Mouse (Mus musculus) erythroblast, embryonic 14.5 days (primary cell): ENCODE measurements around the gene Ppm1h. TPM values are rescaled to one million over a fixed set of nuclear protein-coding genes. Genes with fewer than 3 reads are reported as not detected.

Experiments used
- H3K27me3 ChIP-seq: 2 replicates; pipeline ENCODE4 v1.6.1; 2012; ENCODE audit warnings: inconsistent platforms; ENCODE audit not compliant: control insufficient read depth
- H3K36me3 ChIP-seq: 2 replicates; pipeline ENCODE4 v1.6.1; 2012; ENCODE audit warnings: mild to moderate bottlenecking, inconsistent platforms; ENCODE audit not compliant: control insufficient read depth
- H3K4me1 ChIP-seq: 2 replicates; pipeline ENCODE4 v1.6.1; 2012; ENCODE audit warnings: inconsistent platforms; ENCODE audit not compliant: control insufficient read depth
- H3K4me3 ChIP-seq: replicated peaks from 2 replicates; pipeline ENCODE3; 2012; ENCODE audit warnings: moderate library complexity, mild to moderate bottlenecking, inconsistent platforms
- H3K9me3 ChIP-seq: 2 replicates; pipeline ENCODE4 v1.6.1; 2012; ENCODE audit warnings: low read length, inconsistent platforms, mixed read lengths; ENCODE audit not compliant: control insufficient read depth
- GATA1 ChIP-seq: IDR thresholded peaks from 2 replicates; pipeline ENCODE4 v1.6.1; 2012; ENCODE audit warnings: low read length, inconsistent platforms, mixed read lengths
- TAL1 ChIP-seq: IDR thresholded peaks from 3 replicates; pipeline ENCODE4 v1.6.1; 2012; ENCODE audit warnings: low read length, inconsistent platforms, mixed read lengths
- polyA plus RNA-seq: library from polyadenylated mRNA; stranded (reverse); fragments of >175 nt; gene quantifications from 2 replicates; pipeline ENCODE4 v1.2.3, GENCODE M21; 2012

Gene Ppm1h
- polyA plus RNA-seq, 1 experiment, result not detected

DNA sequence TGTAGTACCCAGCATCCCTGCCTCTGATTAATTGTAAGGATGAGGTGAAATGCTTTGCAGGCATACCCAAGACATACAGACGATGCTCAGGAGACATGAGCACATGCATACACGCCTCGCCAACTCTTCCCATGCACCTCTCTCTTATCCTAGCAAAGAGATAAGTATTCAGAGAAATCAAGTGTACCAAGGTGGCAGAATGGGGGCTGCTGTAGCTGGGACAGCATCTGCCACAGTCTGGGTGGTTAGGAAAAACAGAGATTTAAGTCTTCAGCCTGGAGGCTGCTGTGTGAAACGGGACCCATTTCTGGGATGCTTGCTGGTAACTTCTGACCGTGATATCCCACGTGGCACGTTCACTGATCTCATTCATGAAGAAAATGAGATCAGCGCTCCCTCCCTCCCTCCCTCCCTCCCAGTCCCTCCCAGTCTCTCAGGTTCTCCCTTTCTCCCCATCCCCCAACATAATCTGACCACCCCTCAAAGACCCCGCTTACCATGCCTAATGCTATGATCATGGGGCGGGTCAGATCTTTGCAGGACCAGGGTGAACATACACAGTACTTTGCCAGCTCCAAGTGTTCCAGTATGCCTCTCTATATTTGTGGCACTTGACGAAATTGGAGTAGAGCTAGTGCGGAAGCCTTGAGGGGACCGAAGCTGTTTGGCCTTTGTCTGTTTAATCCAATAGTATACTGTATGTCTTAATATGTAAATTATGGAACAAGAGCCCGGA, 38.3 kb downstream of the Ppm1h start:
- H3K4me3 ChIP-seq, result no peak overlapping the region
- H3K9me3 ChIP-seq, result no peaks in the 10 kb centered on the region
- no peaks in the 10 kb centered on the region for H3K36me3 ChIP-seq
- H3K27me3 ChIP-seq, result no peaks in the 10 kb centered on the region
- H3K4me1 ChIP-seq, result no peaks in the 10 kb centered on the region
- no peak for TF ChIP-seq GATA1
- TF ChIP-seq TAL1, result no peak

DNA sequence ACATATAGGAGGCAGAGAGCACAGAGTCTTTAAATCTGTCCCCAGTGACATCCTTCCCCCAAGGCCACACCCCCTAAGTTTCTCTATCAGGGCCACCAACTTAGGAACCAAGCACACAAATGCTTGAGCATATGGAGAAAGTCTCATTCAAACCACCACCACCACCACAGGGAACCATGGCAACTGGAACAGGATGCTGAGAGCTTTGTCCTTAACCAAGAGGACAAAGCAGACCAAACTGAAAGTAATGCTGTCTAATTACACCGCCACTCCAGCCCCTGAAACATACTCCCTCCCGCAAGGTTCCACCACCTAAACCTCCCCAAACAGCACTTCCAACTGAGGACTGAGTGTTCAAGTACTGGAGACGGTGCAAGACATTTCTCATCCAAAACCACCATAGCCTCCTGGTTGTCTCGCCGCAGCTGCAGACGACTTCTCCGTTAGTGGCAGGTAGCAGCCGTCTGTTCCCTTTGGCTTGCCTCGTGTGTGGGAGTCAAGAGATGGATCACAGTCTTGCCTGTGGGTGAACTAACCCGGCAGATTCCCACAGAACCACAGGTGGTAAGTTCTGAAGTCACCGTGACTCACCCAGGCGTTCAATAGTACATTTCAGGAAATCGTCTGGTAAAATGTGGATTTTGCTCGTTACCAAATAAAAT, 39.3 kb downstream of the Ppm1h start:
- Histone ChIP-seq H3K4me3 (no peak overlapping the region), H3K36me3 (no peaks in the 10 kb centered on the region), H3K9me3 (no peaks in the 10 kb centered on the region), H3K27me3 (no peaks in the 10 kb centered on the region), H3K4me1 (no peaks in the 10 kb centered on the region)
- TF ChIP-seq GATA1, result no peak

DNA sequence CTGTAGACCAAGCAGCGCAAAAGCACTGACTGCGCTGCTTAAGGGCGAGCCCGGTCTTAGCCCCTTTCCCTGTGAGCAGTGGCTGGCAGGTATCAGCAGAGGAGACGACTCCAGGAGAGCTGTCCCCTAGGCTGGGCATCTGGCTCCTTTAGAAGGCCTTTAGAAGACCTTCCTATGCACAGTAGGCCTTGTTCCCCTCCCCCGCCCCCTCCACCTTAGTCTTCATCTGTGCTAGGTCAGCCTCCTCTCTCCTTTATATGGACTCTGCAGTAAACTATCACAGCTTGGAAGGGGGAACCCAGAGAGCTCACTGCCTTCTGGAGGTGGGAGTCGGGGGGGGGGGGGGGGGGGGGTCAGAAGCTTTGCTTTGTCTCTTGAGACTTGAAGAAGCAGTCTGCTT, 40.4 kb downstream of the Ppm1h start:
- TF ChIP-seq GATA1 (no peak), TAL1 (no peak)
- no peaks in the 10 kb centered on the region for H3K36me3 ChIP-seq
- no peaks in the 10 kb centered on the region for H3K4me1 ChIP-seq
- no peaks in the 10 kb centered on the region for H3K27me3 ChIP-seq
- H3K4me3 ChIP-seq, result no peak overlapping the region
- no peaks in the 10 kb centered on the region for H3K9me3 ChIP-seq

- H3K4me1 ChIP-seq, result no peaks in the 10 kb centered on the region
- no peaks in the 10 kb centered on the region for H3K9me3 ChIP-seq
- H3K27me3 ChIP-seq, result no peaks in the 10 kb centered on the region
- no peak for TF ChIP-seq GATA1
- no peak for TF ChIP-seq TAL1
- H3K4me3 ChIP-seq, result no peak overlapping the region
- no peaks in the 10 kb centered on the region for H3K36me3 ChIP-seq
Observed at GRCm38 (mm10) chr10:122722111-122722510, 43.5 kb downstream of the Ppm1h start.

DNA sequence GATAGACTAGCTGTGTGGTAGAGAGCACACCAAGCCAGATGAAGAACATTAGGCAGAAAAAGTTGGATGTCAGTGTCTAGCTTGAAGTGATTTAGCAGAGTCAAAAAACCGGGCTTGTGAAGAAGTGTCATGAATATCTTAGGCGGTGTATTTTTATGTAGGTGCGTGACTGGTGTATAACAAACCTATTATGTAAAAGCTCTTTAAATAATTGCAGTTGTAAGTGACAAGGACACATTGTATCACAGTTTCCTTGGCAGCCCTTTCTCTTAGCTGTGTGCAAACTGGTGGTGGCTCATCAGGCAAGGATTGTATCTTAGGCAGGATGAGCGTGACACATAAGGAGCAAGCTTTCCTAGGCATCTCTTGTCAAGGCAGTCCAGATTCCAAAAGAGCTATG, 46.1 kb downstream of the Ppm1h start:
- Histone ChIP-seq H3K36me3 (no peaks in the 10 kb centered on the region), H3K4me1 (no peaks in the 10 kb centered on the region), H3K4me3 (no peak overlapping the region), H3K27me3 (no peaks in the 10 kb centered on the region), H3K9me3 (no peaks in the 10 kb centered on the region)
- TF ChIP-seq TAL1 (no peak), GATA1 (no peak)

DNA sequence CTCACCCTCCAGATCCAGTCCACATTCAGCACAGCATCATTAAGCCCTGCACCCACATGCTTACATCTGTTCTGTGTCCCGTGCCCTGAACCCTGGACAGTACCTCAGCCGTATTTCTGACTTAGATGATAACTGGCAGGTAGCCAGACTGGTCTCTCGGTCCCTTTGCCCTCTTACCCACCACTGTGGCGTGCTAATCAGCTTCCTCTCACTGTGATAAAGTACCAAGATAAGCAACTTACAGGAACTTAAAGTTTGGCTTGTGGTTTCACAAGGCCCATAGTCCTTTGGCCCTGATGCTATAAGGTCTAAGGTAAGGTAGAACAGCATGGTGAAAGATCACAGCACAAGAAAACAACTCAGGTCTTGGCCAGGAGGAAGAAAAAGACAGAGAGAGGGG, 48.7 kb downstream of the Ppm1h start:
- Histone ChIP-seq H3K27me3 (no peaks in the 10 kb centered on the region), H3K4me1 (no peaks in the 10 kb centered on the region), H3K9me3 (peaks cover 8% of the 10 kb centered on the region; the same call in 1 of the 2 replicates), H3K4me3 (no peak overlapping the region), H3K36me3 (no peaks in the 10 kb centered on the region)
- TF ChIP-seq TAL1 (no peak), GATA1 (no peak)

- Histone ChIP-seq H3K36me3 (no peaks in the 10 kb centered on the region), H3K4me1 (no peaks in the 10 kb centered on the region), H3K9me3 (peaks cover 8% of the 10 kb centered on the region; the same call in 1 of the 2 replicates), H3K4me3 (no peak overlapping the region), H3K27me3 (no peaks in the 10 kb centered on the region)
- no peak for TF ChIP-seq GATA1
- no peak for TF ChIP-seq TAL1
Observed at GRCm38 (mm10) chr10:122728172-122728571, 49.6 kb downstream of the Ppm1h start.

DNA sequence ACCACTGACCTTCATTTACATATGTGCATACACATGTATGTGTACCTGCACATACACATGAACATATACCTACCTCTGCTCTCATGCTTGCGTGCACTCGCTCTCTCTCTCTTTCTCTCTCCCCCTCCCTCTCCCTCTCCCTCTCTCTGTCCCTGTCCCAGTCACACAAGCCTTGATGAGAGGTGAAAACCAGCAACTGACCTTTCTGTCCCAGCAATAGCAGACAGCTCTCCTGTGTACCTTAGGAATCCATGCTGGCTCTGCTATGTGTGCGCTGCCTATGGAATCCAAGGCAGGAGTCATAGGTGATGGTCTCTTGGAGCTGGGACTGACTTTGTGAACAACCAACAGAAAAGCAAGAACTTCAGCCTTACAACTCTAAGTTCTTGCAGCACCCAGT, 53.6 kb downstream of the Ppm1h start:
- Histone ChIP-seq H3K4me3 (no peak overlapping the region), H3K36me3 (no peaks in the 10 kb centered on the region), H3K4me1 (no peaks in the 10 kb centered on the region), H3K27me3 (no peaks in the 10 kb centered on the region), H3K9me3 (peaks cover 13% of the 10 kb centered on the region; the same call in 1 of the 2 replicates)
- TF ChIP-seq TAL1 (no peak), GATA1 (no peak)

DNA sequence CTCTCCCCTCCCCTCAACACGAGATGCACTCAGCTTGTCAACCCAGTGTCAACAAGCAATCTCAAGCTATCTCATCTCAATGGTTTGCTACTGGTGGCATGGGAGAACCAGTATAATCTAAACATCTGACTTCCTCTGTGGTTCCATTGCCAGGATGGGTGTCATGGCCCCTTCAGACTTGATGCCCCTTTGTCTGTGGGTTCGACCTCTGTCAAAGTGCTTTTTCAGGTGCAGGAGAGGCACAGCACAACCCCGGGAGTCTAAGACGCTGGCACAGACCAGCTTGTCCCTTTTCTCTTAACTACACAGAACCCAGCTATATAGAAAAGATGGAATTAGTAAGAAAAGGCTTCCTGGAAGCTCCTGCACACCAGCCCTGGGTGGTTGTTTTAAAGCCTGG, 56.0 kb downstream of the Ppm1h start:
- Histone ChIP-seq H3K4me1 (no peaks in the 10 kb centered on the region), H3K9me3 (peaks cover 13% of the 10 kb centered on the region; the same call in 1 of the 2 replicates), H3K27me3 (no peaks in the 10 kb centered on the region), H3K4me3 (no peak overlapping the region), H3K36me3 (no peaks in the 10 kb centered on the region)
- TF ChIP-seq TAL1, result no peak
